Mouse (Mus musculus) layer of hippocampus, adult 11-12 months (tissue): ENCODE data around the gene Tmem213.

Experiments used
- DNase-seq: peaks from one replicate; pipeline ENCODE4 v3.0.0; 2022; ENCODE audit warnings: low spot score

The Tmem213 gene

DNA sequence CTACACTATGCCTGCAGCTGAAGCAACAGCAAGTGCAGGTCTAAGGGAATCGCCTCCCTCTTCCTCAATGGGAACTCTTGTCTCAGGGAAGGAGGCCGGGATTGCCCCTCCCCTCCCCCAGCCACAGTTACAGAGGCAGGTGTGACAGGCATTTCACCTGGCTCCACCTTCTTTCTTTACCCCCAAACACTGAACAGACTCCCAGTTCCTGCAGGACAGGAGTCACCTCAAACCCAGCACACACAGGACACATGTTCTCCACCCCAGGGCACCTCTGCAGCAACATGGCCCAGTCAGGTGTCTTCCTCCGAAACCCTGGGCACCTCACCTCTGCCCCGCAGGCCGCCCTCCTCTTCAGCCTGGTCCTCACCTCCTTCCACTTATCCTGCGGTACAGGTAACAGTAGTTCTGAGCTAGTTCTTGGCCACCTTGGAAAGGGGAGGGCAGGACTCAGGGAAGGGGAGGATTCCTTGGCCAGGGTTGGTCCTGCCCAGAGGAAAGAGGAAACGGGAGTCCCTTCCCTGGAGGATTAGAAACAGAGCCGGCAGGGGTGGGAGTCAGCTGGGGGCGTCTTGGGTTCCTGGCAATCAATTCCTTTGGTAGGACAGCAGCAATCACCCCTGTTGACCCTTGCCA is at the start of gene Tmem213:
Tmem213 (plus strand) TSS at position 96 of the 636 bp plus-strand sequence.
- DNase-seq: no peak

DNA sequence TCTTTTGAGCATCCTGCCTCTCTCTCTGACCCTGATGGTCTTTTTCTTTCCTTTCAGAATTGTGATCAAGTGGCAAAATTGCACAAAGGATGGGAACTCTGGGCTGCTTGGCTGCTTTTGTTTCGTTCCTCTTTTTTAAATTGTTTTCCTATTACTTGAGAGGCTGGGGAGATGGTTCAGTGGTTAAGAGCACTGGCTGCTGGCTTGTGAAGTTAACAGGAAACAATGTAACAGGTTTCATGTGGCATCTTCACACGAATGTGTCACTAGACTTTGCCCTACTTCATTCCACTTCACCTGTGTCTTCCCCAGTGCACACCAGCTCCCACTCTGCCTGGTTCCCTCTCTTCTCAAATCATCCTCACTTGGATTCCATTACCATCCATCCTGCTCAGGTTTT is 44.4 kb upstream of the Tmem213 start:
- DNase-seq: no peak

DNA sequence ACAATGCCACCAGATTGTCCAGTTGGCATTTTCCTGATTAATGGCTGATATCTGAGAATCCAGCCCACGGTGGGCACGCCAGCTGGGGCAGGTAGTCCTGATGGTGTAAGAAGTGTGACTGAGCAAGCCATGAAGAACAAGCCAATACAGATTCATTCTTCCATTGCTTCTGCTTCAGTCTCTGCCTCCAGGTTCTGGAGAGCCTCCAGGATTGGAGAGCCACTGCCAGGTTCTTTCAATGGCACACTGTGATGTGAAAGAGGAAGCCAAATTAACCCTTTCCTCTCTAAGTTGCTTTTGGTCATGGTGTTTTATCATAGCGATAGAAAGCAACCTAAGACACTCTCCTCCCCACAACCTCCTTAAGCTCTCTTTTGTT is 43.9 kb upstream of the Tmem213 start:
- peak; percentile 71 for DNase-seq

DNA sequence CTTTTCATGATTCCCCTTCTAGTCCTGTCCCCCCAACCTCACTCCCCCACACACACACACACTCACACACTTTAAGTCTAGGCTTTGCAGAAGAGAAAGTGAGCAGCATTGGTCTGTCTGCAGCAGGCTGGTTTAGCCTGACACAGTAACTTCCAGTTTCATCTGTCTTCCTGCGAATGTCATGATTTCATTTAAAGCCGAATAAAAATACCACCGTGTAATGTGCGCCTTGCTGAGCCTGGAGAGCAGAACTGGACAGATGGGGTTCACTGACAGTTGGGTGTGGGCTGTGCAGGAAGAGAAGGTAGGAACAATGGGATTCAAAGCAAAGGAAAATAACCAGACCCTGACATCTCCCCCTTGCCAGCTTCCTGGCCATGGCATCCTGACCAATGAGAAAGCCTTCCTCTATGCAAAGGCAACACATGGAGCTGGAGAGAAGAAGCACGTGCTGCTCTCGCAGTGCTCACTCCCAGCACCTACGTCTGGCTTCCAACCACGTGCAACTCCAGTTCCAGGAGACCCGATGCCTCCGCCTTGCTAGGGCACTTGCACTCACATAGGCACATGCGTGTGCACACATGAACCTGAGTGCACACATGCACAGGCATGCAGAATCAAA is 43.4 kb upstream of the Tmem213 start:
- peak; percentile 60 for DNase-seq

DNA sequence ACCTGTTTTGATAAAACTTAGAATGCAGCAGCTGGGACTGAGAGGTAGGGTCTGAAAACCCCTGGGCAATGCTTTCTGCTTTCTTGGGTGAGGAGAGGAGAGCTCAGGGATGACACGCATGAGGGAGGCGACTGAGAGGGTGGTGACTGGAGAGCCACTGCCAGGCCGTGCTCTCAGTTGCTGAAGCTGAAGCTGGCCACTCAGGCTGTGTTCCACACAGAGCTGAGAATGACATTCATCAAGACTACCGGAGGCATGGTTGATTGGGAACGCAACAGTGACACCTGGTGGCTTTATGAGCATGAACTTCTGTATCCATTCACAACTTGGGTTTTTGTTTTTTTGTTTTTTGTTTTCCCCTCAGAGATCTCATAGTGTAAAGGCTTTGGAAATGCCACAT is 42.8 kb upstream of the Tmem213 start:
- peak; percentile 72 for DNase-seq

DNA sequence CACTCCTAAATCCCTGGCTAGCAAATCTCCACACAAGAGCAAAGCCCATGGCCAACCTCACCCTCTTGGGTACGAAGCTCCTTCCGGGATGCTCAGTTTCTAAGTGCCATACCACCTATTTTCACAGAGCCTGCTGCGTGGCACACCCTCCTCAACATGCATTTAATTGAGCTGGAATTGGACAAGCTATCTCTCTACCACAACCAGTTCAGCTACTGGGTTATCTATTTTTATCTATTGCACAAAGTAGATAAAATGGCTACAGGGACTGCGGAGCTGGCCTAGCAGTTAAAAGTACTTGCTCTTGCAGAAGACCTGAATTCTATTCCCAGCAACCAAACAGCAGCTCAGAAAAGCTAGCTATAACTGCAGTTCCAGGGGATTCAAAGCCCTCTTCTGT is 37.8 kb upstream of the Tmem213 start:
- no peak for DNase-seq

DNA sequence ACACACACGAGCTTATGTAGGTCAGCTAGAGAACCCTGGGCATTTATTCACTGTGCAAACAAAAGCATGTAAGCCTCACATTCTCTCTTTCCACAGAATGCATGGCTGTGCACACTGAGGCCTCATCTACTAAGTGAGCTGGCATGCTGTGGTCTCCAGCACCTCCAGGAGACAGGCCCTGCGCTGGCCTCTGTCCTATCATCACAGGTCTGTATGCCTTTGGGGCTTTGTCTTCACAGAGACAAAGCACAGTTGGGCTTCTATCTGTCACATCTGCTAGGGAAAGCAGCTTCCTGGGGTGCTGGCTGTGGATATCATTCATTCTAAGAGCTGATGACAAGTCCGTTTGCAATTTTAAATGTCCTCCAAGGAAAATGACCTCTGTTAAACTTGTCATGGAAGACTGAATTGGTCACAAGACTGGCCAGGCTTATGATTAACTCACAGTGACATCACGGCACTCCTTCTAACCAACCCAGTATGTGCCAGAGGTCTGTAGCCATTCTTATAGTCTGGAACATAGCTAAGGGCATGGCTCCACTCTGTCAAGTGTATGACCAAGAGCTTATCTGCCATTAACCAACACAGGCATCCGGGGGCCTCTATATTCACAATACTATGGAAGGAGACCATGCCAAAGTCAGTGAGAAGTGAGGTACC is 36.8 kb upstream of the Tmem213 start:
- DNase-seq: no peak

DNA sequence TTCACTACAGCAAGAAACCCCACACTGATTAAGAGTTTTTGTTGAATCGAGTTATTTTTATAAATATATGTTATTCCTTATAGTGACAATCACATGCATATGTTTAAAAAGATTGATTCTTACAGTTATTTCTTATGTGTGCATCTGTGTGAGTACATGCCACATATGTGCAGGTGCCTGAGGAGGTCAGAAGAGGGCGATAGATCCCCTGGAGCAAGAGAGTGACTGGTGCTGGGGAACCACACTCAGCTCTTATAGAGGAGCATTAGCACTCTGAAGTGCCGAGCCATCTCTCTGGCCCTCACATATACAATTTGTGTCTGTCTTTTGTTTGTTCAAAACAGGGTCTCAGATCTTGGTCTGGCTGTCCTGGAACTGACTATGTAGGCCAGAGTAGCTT is 35.5 kb upstream of the Tmem213 start:
- DNase-seq: no peak

DNA sequence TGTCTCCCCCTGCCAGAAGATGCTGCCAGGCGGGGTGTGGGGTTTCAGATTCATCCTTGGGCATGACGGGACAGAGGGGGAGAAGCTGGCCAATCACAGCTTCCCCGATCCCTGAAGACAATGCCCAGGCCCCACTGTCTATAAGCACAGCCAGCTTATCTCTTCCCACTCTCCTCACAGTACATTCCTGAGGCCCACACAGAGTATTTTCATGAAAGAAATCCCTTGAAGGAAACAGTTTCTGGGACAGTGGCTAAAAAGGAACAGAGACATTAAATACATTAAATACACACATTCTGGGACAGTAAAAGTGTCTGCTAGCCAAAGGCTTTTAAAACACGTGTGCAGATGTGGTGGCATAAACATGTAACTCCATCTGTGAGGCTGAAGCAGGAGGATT is 28.7 kb upstream of the Tmem213 start:
- no peak for DNase-seq

DNA sequence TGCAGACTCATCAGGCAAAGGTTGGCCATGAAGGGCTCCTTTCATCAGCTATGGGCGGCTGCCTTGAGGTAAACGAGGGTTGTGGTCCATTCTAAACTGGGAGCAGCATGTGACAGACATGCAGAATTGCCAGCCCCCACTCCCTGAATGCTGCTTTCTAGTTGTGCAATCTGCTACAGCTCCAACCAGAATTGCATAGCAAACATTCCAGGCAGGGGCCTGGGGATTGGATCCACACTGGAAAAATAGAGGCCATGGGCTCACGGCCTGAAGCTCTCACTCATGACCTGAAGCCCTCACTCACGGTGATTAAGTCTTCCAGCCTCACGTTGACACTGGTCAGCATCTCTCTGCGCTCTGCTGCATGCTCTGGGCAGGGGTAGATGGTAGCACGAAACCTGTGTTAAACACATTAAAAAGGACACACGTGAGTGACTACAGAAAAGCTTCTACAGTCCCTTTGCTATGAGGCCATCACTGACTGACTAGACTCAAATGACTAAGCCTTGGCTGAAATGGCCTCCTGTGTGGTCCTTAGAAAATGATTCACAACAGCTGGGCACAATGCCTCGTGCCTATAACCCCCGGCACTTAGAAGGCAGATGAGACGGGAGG is 27.2 kb upstream of the Tmem213 start:
- DNase-seq: no peak

DNA sequence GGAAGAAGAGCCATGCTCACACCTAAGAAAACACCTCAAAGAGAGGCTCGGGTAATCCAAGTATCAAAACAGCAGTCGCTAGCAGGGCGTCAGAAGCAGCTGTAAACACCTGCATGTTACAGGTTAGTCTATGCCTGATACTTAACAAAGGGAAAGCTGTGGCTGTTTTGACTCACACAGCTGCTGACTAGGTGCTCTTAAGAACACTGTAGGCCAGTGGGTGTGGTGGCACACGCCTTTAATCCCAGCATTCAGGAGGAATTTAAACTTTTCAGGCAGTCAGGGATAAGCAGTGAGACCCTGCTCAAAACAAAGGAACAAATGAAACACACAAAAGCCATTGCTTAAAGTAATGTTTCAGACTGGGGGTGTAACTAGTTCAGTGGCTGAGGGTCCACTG is 25.9 kb upstream of the Tmem213 start:
- DNase-seq: no peak

DNA sequence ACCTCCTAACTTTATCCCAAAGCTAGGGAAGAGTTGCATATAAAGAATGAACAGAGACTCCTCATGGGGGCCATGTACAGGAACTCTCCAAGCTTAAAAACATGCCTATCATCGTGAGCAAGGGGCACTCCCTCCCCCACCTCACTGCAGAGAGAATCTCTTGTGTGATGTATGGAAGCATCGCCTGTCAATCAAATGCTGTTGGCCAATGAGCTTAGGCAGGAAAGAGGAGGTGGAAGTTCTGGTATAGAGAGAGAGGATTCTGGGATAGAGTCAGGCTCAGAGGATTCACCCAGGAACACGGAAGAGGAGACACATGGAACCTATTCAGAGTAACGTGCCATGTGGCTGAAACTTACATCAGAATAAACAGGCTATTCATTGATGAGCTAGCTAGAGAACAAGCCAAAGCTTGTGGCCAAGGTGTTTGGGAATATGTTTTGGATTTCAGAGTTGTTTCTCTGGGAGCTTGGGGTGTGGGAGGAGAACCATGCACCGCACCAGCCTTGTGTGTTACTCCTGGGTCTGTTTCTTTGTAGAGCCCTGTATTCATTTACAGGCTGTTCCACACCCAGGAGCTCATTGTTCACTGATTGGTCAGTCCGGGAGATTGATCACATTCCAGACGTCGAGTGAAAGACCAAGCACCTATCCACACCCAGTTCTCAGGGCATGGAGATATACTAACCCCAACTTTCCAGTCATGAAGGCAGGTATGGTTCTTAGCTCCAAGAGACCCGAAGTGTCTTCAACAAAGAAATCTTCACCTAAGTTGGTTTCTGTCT is 21.6 kb upstream of the Tmem213 start:
- no peak for DNase-seq

DNA sequence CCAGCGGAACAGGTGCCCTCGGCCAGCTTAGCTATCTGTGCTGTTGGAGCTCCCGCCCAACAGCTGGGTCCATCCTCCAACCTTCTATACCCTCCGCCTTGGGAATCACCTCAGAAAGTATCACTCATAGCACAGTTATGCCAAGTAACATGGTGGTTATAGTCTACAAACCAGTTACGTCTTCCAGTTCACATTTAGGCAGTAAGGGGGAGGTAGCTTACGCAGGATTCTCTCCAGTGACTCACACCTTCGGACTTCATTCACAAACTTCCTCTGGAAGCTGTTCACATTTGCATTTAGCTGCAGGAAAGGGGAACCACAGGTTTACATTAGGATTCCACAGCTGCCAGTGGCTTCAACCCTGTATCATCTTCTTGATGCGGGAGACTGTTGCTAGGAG is 16.5 kb upstream of the Tmem213 start:
- no peak for DNase-seq

DNA sequence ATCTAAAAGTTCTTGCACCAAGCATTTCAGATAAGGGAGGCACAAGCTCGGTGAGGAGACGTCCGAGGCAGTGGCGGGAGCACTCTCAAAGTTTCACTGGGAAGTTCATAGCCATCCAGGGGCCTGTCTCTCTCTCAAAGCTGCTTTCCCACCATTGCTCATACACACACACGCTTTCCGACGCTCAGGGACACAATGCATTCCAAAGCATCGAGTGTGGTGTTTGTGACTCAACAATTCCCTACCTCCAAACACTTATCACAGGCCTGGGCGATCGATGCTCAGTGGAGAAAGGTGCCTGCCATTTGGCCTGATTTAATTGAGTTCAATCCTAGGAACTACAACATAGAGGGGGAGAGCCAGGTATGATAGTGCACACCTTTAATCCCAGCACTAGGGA is 14.4 kb upstream of the Tmem213 start:
- DNase-seq: no peak

DNA sequence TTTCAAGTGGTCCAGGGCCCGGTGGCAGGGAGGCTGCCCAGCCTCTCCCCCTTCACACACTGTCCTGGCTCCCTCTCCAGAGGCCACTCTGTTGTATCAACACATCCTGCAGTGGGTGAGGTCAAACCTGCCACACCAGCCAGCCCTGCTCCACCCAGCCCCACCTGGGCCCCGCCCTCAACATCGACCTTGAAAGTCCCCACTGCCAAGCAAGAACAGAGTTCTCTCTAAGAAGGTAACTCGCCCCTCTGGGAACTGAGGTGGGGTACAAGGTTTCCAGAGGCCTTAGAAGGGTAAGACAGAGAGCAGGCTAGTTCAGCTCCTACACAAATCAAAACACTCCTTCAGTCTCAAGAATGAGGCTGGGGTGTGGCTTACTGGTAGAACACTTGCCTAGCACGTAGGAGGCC is 12.1 kb upstream of the Tmem213 start:
- DNase-seq: no peak

DNA sequence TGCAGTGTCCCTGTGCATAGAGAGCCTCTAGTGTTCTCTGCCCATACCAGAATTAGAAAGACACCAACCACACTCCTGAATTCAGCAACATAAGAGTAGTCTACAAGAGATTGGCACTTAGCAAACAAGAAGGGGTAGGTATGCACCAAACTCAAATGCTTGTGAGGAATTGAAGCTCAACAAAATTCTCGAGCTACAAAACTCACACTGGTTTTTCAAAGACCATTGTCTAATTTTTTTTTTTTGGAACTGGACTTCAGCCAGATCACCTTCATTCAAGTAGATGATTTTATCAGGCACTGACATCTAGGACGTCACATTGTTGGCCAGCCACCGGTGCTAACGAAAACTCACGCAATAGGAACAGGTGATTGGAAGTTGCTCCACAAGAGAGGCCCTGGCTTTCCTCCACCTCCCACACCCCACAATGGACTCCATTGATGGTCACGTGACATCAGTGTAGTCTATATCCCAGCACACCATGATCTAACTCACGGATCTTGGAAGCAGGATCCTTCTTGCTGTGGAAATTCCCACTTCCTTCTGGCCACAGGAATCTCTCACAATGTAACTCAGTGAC is 6.7 kb upstream of the Tmem213 start:
- DNase-seq: no peak

DNA sequence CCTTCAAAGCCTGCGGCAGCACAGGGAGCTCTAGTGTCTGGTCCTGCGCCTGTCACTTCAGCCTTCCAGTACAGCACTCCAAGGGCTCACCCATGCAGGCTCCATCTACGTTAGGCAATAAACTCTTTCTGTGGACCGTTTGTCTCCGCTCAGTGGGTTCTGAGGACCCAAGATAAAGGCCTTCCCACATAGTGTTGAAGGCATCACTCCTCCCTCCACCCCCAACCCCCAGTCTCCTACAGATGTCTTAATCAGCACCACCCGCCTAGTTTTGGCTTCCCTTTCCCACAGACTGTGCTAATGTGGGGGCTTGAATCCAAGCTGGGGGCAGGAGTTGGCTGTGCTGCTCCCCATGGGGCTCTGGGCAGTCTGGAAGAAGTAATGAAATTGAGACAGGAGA is 5.3 kb upstream of the Tmem213 start:
- no peak for DNase-seq

DNA sequence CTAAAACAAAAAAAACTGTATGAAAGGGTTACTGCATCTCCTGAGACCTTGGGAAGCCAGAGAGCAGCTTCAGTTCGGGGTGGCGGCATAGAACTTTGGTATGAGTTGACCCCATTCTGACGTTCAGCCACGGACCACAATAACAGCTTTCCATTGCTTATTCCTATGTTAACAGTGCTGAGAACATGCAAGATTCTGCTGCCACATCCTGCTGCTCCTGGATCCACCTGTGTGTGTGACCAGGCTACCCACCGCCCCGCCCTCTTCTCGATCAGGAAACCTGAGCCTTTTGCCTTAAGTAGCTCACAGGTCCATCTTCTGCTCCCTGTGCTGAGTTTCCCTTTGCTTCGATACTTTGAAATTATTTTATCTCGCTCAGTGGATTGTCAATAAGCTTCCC is 3.1 kb upstream of the Tmem213 start:
- no peak for DNase-seq

DNA sequence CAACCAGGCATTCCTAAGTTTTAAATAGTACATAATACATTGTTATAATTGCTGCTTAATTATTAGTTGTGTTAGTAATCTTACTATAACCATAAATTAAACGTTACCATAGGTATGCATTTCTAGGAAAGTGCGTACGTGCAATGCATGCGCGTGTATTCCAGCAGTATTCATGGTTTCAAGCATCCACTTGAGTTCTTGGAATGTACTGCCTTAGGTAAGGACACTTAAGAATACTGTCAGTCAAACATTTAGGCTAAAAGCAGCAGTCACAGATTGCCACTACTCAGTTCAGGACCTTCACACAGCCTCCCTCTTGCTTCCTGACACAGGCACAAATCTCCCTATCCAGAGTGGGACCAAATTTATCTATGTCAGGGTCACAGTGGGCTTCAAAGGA is 606 bp upstream of the Tmem213 start:
- no peak for DNase-seq

DNA sequence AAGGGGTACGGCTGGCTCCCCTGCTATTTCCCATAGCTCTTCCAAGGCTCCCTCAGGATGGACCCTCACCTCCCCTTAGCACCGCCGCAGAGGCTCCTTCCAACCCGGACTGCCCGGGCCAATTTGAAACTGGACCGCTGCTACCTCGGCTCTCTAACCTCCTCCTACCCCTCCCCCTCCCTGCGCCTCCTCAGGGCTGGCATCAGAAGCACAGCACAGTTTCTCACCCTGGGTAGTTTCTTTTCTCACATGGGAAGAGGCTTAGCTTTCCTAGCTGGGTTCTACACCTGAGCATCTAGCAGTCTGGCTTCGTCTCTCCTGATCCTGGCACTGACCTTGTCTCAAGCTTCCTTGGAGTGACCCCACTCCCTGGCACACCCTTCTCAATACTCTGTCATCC is 816 bp downstream of the Tmem213 start:
- no peak for DNase-seq

DNA sequence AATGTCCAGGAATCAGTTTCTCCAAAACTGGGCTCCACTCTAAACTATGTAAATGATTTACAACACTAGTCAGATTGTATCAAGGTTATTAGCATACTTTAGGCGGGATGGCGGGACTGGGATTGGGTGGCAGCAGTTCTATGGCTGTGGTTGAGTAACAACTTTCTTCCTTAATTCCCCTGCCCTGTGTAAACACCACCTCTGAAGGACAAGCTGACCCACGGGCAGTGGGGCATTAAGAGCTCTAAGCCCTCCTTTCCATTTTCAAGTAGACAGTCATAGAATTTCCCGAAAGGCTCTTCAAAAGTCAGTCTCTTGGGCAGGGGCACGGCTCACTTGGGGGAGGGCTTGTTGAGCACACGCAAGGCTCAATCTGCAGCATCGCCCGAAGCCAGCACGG is 1.8 kb downstream of the Tmem213 start:
- DNase-seq: no peak

DNA sequence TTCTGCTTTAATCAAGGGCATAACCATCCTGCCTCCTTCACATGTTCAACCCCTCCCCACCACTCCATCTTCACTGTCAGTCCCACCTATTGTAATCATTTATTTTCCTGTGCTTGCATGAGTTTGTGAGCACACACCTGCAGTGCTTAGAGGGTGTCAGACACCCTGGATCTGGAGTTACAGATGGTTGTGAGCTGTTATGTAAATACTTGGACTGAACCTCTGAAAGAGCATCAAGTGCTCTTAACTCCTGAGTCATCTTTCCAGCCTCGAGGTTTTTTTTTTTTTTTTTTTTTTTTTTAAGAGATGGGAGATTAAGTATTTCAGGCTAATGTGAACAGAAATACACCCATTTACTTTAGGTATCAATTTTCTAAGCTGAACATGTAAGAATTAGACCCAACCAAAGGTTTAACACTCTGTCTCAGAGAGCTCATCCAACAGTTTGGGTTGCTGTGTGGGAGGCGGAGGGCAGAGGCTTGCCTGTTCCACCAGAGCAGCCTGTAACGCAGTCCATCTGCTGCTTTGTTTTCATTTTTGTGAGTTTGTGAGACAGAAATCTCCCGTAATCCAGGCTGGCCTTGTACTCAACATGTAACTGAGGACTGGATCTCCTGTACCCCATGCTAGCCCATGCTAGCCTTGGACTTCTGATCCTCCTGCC is 7.2 kb downstream of the Tmem213 start:
- peak; percentile 72 for DNase-seq
